Mouse (Mus musculus): ENCODE measurements at regions not wholly inside any gene's neighbourhood (a gene's known extent, or its start where the extent isn't known, plus 50 kb on each side); places are given as distances from the start of the nearest gene placed in this dataset.

GRCm38 (mm10) chr12:25310293-25310946, 213.5 kb upstream of the Id2 start:
- in situ Hi-C loops (cut with MboI; ENCODE audit: low sequenced_read_pairs) = no loop called here

GRCm38 (mm10) chr12:25309234-25309633, 212.3 kb upstream of the Id2 start:
- in situ Hi-C loops (cut with MboI; ENCODE audit: low sequenced_read_pairs) = no loop called here

- in situ Hi-C loops (cut with MboI; ENCODE audit: low sequenced_read_pairs) = no loop called here
These were observed 209.1 kb upstream of the Id2 start for GRCm38 (mm10) chr12:25305764-25306653.

GRCm38 (mm10) chr12:25304820-25305511, 208.0 kb upstream of the Id2 start:
- in situ Hi-C loops (cut with MboI; ENCODE audit: low sequenced_read_pairs) = no loop called here

- in situ Hi-C loops (cut with MboI; ENCODE audit: low sequenced_read_pairs) = no loop called here
These were observed 206.6 kb upstream of the Id2 start for GRCm38 (mm10) chr12:25303500-25304050.

- in situ Hi-C loops (cut with MboI; ENCODE audit: low sequenced_read_pairs) = no loop called here
These were observed 204.0 kb upstream of the Id2 start for GRCm38 (mm10) chr12:25300804-25301390.

- in situ Hi-C loops (cut with MboI; ENCODE audit: low sequenced_read_pairs) = no loop called here
These were observed 202.9 kb upstream of the Id2 start for GRCm38 (mm10) chr12:25299603-25300471.

GRCm38 (mm10) chr12:25298766-25299165, 201.8 kb upstream of the Id2 start:
- in situ Hi-C loops (cut with MboI; ENCODE audit: low sequenced_read_pairs) = no loop called here

GRCm38 (mm10) chr12:25297960-25298359, 201.0 kb upstream of the Id2 start:
- in situ Hi-C loops (cut with MboI; ENCODE audit: low sequenced_read_pairs) = no loop called here

- in situ Hi-C loops (cut with MboI; ENCODE audit: low sequenced_read_pairs) = no loop called here
These were observed 199.7 kb upstream of the Id2 start for GRCm38 (mm10) chr12:25296648-25297047.

- in situ Hi-C loops (cut with MboI; ENCODE audit: low sequenced_read_pairs) = no loop called here
These were observed 197.5 kb upstream of the Id2 start for GRCm38 (mm10) chr12:25294179-25295025.

- in situ Hi-C loops (cut with MboI; ENCODE audit: low sequenced_read_pairs) = no loop called here
These were observed 196.7 kb upstream of the Id2 start for GRCm38 (mm10) chr12:25293470-25294178.

- in situ Hi-C loops (cut with MboI; ENCODE audit: low sequenced_read_pairs) = no loop called here
These were observed 192.4 kb upstream of the Id2 start for GRCm38 (mm10) chr12:25289381-25289780.

GRCm38 (mm10) chr12:25283808-25284207, 186.9 kb upstream of the Id2 start:
- in situ Hi-C loops (cut with MboI; ENCODE audit: low sequenced_read_pairs) = no loop called here

- in situ Hi-C loops (cut with MboI; ENCODE audit: low sequenced_read_pairs) = no loop called here
These were observed 184.5 kb upstream of the Id2 start for GRCm38 (mm10) chr12:25281438-25281837.

GRCm38 (mm10) chr12:25273631-25274305, 176.8 kb upstream of the Id2 start:
- in situ Hi-C loops (cut with MboI; ENCODE audit: low sequenced_read_pairs) = no loop called here

- in situ Hi-C loops (cut with MboI; ENCODE audit: low sequenced_read_pairs) = no loop called here
These were observed 175.8 kb upstream of the Id2 start for GRCm38 (mm10) chr12:25272752-25273125.
